Mouse (Mus musculus) right cerebral cortex, postnatal 36 days (tissue): ENCODE data around the gene Enho.
"Not testable (repeated sequence)": the region's sequence is repeated elsewhere in the genome, so short reads cannot be mapped to it uniquely, and the experiment has no call there.

Source experiments
- DNase-seq, 2 experiments: peaks; one replicate each; pipeline ENCODE4 v3.0.0; 2022; ENCODE audit warnings: low spot score in 2 of 2, mixed read lengths in 1 of 2

Gene Enho

GRCm38 (mm10) chr4:41639913-41640507 lies at the start of gene Enho:
Enho (minus strand) TSS chr4:41640324.
- peak; percentile 87 to 88 for DNase-seq

GRCm38 (mm10) chr4:41688562-41688961 lies 48.4 kb upstream of the Enho start:
- not testable (repeated sequence) for DNase-seq

DNA sequence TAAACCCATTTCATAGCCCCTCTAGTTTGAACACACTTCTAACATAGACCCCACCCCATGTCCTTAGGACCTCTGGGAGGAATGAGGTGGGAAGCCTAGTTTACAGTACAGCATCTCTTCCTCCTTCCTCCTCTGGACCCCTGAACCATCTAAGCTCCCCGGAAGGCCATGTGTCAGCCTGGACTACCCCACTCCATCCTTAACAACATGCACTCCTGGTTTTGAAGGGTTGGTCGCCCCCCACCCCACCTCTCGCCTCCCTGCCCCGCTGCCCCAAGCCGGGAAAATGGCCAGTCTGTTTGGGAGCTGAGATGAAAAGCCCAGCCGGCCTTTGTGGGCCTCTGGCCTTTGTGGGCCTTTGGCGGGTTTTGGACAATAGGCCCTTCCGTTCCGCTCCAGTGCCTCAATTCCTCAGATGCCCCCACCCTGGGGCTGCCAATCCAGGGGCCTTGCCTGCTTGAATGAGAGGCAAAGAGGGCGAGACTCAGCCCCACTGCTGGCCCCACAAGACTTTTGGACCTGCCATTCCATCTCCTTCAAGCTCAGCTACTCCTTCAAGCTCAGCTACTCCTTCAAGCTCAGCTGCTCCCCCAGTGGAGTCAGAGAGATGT lies 45.9 kb upstream of the Enho start:
- not testable (repeated sequence) for DNase-seq

DNA sequence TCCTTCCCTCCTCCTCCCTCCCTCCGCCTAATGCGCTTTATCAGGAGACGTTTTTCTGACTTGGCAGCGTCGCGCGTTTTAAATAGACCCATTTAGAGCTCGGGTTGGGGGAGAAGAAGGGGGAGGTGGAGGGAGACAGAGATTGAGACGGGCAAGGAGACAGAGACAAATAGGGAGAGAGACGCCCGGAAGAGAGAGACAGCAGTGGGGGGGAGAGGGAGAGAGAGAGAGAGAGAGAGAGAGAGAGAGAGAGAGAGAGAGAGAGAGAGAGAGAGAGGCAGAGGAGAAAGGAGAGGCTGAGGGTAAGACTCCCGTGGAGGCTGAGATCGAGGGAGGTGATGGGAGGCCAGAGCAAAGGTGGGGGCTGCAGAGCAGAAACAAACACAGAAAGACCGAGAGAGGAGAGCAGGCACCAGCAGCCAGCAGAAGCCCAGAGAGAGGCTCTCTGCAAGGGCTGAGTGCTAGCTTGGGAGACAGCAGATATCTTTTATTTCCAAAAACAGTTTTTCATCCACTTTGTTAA lies 44.9 kb upstream of the Enho start:
- DNase-seq = not testable (repeated sequence)

DNA sequence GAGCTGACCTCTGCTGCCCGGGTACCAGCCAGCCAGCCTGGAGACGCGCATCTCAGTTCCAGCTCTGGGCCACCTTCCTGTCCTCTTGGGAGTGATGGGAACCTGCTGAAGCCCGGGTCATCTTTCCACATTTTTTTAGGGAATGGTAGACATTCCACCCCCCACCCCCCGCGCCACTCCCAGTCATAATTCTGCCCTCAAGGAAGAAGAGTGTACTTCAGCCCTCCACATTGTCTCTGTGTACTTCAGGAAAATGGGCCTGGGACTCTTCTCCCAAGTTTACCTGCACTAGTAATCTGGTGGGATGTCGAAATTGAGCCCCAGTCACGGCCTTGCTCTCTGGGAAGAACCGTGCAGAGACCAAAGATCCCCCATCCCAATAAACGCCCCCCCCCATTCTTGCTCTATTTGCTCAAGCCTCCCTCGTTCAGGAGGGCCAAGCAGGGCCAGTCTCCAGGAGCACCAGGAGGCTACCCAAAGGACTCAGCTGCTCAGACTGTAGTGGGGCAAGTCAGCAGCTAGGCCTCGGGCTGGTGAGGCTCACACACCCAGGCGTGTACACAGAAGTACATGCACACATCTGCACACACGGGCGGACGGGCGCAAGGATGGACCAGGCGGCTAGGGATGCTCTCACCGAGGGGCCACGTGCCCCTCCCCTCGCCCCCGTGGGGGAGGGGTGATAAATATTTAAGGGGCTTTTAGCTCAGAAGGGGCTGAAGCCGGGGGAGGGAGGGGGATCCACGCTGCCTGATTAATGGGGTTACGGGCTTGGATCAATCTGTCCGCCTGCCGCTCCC lies 44.2 kb upstream of the Enho start:
- not testable (repeated sequence) for DNase-seq

DNA sequence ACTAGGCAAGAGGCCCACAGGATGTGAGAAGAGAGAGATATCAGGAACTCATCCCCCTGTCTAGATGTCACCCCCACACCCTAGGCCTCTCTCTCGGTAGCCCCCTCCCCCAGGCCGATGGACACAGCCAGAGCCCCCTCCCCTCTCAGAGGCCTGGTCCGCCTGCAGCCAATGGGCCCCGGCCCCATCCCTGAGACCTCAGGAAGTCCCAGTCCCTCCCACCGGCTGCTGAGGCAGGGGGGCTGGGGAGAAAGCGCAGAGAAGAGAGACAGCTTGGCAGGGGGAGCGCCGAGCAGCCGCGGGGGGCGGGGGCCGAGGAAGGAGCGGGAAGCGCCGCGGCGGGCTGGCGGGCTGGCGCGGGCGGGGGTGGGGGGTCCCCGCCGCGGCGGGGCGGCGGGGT lies 43.2 kb upstream of the Enho start:
- not testable (repeated sequence) for DNase-seq

DNA sequence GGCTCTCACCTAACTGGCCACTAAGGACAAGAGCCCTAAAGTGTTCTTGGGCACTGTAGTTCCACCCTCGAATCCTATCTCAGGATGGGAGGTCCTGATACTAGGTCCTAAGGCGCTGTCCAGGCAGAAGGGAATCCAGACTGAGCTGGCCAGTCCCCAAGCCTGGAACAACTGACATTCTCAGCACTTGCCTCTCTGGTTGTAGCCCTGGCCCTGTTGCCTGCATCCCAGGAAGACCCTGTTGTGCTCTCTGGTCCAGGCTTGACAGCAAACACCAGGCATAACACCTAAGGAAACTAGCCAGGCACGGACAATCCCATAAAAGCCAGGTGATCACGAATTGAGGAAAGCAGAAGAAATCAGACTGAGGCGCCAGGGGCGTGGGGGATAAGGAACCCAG lies 42.7 kb upstream of the Enho start:
- no peak for DNase-seq

DNA sequence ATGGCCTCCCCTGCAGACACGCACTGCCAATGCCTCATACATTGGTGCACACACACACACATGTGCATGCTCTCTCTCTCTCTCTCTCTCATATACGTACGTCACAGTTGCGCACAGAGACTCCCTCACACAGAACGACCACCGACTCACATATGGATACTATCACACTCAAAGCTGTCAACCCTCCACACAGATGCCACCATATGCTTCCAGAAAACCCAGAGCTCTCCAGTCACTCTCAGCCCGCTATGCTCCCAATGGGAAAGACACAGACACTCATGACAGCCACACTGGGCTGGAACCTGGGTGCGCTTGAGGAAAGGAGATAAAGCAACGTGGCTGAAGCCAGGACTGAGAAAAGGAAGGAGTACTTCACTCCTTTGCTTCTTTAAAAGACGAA lies 41.8 kb upstream of the Enho start:
- no peak for DNase-seq

DNA sequence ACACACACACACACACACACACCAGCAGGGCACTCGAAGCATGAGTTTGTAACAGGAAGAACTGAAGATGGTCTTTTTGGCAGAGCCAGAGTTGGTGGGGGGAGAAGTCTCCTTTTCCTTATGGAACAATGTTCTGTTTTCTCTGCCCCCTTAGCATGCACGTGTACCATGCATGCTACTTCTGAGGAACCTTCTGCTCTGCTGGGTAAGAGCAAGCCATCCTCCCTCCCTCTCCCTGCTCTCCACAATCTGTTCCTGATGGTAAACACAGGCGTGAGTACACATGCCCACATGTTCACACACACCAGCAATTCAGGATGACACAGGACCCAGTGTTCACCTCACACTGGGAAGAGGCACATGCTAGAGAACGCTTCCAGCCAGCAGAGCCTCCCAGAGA lies 41.1 kb upstream of the Enho start:
- peak in 1 of 2 experiments; percentile 47 for DNase-seq

DNA sequence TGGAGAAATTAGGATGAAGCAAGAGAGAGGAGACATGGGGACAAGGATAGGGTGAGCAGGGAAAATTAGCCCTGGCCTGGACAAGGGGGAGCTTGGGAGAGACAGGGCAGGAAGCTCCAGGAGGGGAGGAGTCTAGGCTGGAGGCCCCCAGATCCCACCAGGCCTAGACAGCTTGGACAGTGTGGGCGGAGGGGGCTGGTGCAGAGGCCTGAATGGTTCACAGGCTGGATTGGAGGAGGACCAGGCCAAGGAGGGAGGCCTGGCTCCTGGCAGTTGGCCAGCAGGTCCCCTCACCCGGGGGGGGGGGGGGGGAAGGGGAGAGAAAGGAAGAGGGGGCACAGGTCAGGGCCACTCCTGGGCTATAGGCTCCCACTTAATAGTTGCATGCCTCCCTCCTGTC lies 39.2 kb upstream of the Enho start:
- no peak for DNase-seq

- DNase-seq = no peak
Observed at GRCm38 (mm10) chr4:41678863-41679262, 38.7 kb upstream of the Enho start.

DNA sequence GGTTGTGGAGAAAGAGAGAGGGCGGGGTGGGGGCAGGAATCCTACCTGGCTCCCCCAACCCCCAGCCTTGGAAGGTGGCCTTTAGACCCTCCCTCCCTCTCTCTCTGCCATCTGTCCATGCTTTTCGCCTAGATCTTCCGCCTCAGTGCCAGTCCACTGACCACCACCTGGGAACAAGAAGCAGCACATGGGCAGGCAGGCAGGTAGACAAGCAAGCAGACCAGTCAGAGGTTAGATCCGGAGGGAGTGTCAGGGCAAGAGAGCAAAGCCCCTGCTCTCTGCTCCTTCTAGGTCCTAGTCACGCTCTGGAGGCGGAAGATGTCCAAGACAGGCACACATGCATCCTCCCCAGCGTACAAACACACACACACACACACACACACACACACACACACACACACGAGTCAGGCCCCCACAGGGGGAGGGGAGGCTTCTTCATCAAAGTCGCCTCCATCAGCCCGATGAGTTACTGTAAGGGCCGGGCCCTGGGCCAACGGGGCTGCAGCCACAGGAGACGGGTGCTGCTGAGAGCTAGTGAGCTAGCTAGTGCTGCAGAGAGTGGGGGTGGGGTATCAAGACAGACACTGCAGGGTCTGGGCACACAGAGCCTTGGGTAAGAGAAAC lies 37.0 kb upstream of the Enho start:
- DNase-seq = no peak

DNA sequence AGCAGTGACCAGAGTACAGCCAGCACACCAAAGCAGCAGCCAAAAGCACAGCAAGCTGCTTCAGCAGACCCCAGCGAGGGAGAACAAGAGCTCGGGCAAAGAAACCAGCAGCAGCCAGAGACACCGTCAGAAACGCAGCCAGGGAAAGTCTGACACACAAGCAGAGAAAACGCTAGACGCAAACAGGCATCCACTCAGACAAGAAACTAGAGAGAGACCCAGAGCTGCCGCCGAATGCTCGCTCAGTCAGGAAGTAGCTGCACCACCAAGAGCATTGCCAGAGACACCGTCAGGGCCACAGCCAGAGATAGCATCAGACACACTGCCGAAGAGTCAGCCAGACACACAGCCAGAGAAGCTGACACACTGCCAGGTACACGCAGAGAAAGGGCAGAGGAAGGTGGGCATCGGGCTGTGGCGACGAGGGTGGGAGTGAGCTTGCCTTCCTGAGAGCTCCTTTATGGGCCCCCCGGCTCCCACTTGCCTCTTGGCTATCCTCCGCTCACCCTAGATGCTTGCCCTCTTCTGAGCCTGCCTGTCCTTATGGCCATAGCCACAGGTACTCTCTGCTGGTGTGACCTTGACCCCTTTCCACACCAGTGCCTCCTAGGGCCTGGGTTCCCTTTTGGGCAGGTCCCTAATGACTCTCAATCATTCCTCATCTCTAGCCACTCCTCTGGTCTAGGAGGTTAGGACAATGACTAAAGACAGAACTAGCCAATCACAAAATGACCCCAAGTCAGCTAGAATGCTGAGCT lies 36.3 kb upstream of the Enho start:
- DNase-seq = no peak

- no peak for DNase-seq
Observed at GRCm38 (mm10) chr4:41673186-41673585, 33.1 kb upstream of the Enho start.

GRCm38 (mm10) chr4:41672522-41672963 lies 32.4 kb upstream of the Enho start:
- DNase-seq = no peak

- no peak for DNase-seq
Observed at GRCm38 (mm10) chr4:41671963-41672480, 31.9 kb upstream of the Enho start.

- no peak for DNase-seq
Observed at GRCm38 (mm10) chr4:41671500-41671899, 31.4 kb upstream of the Enho start.

GRCm38 (mm10) chr4:41670836-41671235 lies 30.7 kb upstream of the Enho start:
- no peak for DNase-seq

DNA sequence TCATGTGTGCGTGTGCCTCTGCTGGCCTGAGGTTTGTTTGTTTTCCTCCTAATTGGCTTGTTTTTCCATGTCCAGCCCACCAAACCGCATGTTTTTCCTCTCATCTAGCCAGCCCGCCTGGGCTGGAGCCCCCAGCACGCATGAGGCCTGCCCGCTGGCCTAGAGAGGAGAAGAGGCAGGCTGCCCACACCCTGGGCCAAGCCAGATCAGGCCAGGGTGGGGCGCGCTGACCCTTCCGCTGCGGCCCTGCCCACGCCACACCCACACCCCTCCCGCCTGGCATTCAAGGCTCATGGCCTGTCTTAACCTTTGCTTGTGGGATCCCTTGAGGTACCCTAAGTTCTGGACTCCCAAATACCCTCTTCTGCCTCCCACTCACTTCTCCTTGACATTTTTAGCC lies 26.5 kb upstream of the Enho start:
- no peak for DNase-seq

- no peak for DNase-seq
Observed at GRCm38 (mm10) chr4:41665009-41665675, 25.0 kb upstream of the Enho start.

- DNase-seq = no peak
Observed at GRCm38 (mm10) chr4:41664533-41664932, 24.4 kb upstream of the Enho start.
